Mouse (Mus musculus) liver, adult 2 months (tissue): ENCODE measurements around the gene Zfp26.

ENCODE experiments used
- CTCF ChIP-seq: fragments of 200-500 bp; IDR thresholded peaks from 2 replicates; pipeline ENCODE4 v1.5.1; 2011; ENCODE audit warnings: low read depth, low read length, control low read depth
- POLR2A ChIP-seq: fragments of 200-500 bp; IDR thresholded peaks from 2 replicates; pipeline ENCODE4 v1.6.1; 2011; ENCODE audit warnings: low read length, control low read depth; ENCODE audit not compliant: insufficient read depth; ENCODE audit errors: extremely low read depth

GRCm38 (mm10) chr9:20383659-20384058 is 76.3 kb downstream of the Zfp26 start:
- TF ChIP-seq CTCF (no peak), POLR2A (no peak)
